Mouse (Mus musculus) lung, adult 18-20 months (tissue): Measurements from ENCODE around the gene Mtcl1.
A peak's percentile ranks its signal among the peaks of the same experiment; 100 is the strongest.

Experiments used
- DNase-seq, 2 experiments: peaks; one replicate each; pipeline ENCODE4 v3.0.0; 2022; ENCODE audit warnings: mixed read lengths in 2 of 2

Mtcl1 gene

DNA sequence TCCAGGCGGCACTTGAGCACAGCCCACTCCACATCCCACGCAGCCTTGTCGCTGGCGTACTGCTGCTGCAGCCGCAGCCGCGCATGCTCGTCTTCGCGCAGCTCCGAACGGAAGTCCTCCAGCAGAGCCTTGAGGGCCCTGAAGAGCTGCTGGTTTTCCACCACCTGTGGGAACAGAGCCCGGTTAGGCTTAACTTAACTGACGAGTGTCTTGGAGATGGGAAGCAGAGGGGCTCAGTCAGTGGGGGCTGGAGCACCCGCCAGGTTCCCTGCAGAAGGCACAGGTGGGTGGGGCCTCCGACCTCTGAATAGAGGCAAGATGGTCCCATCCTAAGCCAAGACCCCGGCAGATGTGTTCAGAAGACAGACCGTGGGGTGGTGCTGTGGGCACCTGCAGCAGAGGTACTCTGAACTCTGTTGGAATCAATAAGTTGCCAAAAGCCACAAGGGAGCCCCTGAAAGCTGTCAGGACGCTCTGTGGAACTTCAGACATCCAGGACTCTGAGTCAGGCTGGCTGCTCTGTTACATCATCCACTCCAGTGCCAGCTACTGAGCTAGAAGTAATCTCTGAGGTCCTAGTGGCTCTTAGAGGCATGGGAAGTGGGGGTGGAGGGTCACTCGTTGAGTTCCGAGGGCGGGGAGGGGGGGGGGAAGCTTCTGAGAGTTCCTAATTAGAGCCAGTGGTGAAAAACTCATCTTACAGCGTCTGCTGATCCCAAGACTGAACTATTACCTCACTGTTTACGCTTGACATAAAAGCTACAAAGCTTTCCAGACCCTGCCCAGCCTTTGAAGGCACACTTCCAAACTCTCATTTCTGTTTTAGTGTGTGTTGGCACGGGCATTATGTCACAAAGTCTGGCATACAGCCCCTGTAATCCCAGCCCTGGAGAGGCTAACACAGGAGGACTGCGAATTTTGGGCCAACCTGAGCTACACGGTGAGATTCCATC, 91.2 kb downstream of the Mtcl1 start:
- DNase-seq = peak; percentile 71 to 82

DNA sequence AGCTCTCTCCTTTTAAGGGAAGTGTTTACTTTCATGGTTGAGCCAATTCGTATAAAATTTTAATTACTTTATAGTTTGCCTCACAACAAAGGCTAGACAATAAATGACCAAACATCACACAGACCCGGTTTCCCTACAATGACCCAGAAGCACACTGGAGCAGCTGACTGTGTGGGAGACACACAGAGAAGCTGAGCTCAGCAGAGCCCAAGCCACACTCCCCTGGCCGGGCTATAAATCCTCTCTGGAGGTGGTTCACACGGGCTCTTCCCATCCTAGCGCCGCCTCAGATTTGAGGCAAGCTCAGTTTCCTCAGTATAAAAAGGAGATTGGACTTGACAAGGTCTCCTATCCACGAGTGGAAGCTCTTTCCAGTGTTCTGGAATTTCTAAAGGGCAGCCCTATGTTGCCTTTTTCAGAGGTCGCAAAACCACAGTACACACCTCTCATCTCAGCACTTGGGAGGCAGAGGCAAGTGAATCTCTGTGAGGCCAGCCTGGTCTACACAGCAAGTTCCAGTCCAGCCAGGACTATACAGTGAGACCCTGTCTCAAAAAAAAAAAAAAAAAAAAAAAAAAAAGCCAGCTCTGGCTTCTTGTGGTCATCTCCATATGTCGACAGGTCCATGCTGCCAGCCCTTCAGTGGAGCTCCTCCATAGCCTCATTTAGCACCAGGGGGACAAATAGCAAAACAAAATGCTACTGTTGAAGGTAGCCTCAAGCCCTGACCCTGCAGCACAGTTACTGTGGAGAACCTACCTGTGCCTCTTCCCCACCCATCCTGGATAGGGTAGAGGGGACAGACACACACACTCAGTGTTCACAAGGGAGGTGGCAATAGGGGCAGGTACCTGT, 92.2 kb downstream of the Mtcl1 start:
- no peak for DNase-seq

DNA sequence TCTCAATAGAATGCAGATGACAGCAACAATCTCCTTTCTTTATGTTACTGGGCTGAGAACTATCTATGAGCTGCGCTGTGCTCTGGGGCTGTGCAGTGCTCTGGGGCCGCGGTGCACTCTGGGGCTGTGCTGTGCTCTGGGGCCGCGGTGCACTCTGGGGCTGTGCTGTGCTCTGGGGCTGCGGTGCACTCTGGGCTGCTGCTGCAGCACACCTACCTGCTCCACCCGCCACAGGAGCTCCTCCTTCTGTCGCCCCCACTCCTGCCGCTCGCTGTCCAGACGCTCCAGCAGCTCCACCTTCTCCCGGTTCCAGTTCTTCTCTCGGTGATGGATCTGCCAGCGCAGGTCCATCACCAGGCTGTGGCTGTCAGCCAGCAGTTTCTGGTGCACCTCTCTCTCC, 95.6 kb downstream of the Mtcl1 start:
- no peak for DNase-seq

DNA sequence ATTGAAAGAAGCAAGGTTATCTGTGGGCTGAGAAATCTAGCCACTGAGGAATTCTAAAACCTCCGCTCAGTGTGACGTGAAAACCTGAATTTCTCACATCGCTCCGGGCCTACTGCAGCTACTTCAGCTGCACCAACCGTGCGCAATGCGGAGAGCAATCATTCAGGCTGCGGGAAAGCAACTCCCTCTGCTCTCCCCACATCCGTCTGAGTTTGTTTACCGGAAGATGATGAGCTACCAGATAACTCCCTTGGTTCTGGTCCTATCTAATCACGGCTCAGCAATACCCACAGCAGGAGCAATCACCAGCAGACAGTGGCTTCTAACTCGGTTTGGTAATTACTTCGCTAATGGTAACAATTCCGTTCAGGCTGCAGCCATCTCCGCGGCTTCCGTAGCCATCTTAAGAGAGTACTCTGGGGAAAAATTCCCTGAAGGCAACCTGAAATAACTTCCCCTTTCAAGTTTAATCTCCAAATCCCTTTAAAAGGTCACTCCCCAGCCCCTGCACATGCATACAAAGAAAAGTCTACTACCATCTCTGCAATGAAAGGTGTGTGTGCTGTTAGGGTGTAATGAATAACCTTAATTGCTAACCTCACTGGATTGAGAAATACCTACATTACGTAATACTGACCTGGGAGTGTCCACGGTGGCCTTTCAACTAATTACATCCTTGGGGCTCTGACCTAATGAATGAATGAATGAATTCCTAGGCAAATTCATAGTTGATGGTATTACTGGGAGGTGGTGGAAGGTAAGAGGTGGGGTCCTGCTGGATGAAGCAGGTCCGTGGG, 96.5 kb downstream of the Mtcl1 start:
- DNase-seq = no peak

DNA sequence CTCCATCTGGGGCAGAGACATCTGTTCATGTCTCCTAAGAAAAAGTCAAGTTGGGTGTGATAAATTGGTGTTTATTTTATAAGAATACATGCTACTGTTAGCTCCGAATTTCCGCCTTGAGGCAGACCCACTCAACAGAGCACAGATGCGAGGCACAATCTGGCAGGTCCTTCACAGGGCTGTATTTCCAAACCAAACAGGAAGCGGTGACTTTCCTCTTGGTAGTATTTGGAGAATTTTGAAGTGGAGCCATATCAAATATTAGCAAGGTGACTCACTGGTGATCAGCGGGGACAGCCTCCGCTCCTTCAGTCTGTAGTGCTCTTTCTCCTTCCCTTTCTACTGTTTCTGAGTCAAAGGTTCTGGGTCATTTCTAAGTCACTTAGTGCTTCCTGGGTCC, 97.3 kb downstream of the Mtcl1 start:
- DNase-seq = peak; percentile 79 to 87

DNA sequence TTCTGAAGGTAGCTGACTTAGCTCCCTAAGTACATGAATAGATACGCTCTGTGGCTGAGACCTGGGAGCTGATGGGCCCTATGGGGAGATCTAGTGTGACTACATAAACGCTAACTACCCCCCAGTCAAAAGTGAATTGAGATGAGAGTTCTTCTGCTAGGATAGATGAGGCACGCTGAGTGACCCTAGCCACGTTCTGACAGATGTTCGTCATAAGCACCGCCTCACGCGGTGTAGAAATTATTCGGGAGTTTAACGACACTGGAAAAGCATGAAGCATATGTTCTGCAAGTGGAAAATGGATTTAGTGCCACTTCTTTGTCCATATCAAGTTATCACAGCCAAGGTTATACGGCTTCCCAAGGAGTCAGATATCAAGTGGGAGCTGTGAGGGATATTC, 98.9 kb downstream of the Mtcl1 start:
- DNase-seq = no peak

DNA sequence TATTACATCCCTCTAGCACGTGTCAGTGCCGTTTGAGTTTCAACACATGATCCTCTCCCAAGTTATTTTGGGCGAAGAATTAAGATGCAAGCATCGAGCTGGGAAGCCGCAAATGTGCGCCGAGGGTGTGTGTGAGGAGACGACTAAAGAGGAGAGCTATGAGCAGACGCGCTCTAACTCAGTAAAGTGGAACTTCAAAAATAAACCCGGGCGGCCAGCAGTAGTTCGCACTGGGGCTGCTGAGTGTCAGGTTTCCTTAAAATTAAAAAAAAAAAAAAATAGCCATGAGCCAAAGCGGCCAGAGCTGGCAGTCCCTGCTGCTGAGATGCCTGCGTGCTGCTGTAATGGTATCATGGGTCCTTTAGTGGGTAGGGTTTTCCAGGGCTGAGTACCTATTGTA, 99.4 kb downstream of the Mtcl1 start:
- no peak for DNase-seq

DNA sequence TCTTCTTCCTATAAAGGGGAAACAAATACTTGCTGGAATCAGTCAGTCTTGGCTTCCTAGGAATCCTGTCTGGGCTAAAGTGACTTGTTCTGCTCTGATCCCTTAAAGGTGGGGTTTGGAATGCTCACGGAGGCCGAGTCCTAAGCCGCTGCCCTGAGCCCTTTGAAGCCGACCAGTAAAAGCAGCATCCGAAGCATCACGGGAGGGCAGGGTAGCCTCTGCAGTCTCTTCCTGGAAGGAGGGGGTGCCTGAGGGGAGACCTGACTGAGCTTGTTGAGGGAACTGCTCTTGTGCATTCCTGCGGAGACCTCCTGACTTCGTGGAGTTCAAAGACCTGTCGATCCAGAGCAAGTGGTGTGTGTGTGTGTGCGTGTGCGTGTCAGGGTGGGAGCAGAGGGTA, 103.2 kb downstream of the Mtcl1 start:
- DNase-seq = no peak

DNA sequence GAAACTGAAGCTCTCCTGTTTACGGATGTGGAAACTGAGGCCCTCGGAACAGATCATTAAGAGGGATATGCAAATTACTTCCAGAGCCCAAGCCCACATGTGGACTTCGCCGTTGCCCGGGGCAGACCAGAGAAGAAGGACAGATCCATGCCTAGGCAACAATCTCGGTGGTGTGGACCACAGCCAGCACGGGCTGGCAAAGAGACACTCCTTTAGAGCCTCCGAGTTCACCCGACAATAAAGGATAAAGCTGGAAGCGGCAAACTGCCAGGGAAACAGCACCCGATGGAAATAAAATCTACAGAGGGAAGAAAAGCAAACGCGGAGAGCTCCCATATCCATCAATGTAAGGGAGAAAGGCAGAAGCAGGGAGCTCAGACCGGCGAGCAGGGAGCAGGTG, 103.9 kb downstream of the Mtcl1 start:
- DNase-seq = no peak

DNA sequence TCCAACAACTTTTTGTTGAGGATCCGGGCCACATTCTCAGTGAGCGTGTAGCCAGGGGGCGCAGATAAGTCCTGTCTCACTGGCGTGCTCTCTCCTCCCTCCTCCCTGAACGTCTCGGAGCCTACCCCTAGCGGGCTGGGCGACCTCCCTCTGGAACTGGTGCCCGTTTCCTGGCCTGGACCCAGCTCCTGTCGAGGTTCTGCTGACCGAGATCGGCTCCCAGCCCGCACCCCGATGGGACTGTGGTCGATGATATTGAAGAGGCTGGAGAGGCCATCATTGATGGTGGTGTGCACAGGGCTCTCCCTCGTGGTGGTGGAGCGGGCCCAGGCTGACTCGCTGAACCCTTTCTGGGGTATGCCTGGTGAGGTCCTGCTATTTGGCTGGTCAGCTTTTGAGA, 106.6 kb downstream of the Mtcl1 start:
- DNase-seq = no peak

DNA sequence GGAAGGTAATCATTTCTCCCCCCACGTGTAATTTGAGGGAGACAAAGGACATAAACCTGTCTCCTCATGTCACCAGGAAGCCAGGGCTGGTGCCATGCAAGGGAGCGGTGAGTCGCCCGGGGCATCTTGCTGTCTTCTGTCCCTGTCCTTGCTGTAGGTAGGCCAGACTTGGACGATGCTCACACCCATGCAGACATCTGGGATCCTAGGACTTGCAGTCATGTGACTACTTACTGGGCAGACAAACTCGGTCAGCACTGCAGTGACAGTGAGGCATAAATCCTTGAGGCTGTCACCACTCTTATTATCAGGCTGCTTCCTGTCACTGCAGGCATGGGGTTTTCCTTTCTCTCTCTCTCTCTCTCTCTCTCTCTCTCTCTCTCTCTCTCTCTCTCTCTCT, 107.9 kb downstream of the Mtcl1 start:
- no peak for DNase-seq

DNA sequence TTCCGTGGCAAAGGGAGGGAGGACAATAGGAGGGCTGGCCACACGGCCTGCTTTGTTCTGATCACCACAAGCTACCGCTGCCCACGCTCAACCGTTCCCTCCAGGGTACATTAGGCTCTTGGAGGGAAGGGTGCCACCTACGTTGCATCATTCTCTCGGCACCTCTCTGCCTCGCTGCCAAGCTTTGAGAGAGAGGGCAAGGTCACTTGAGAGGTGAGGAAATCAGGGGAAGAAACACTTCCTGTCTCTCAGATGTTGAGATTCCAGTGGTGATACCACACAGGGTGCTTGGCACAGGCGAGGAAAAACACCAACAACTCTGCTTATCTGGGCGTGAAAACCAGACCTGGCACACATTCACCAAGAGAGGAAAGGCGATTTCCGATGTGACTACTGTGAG, 108.8 kb downstream of the Mtcl1 start:
- peak; percentile 74 to 85 for DNase-seq

DNA sequence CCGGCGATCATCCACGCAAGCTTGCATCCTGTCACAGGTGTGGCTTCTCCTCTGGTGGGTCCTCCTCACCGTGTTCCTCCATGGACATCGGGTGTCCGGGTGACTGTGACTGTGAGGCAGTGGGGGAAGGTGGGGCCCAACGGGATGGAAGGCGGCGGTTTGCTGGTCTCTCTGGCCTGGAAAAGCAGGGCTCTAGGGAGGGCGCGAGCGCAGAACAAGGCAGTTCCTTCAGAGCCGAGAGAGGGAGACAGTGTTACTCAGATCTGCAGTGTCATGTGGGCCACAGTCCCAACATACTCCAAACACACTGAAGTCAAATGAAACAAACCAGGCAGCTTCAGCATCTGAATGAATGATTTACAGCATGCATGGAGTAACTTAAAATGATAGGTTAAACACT, 111.6 kb downstream of the Mtcl1 start:
- DNase-seq = no peak

DNA sequence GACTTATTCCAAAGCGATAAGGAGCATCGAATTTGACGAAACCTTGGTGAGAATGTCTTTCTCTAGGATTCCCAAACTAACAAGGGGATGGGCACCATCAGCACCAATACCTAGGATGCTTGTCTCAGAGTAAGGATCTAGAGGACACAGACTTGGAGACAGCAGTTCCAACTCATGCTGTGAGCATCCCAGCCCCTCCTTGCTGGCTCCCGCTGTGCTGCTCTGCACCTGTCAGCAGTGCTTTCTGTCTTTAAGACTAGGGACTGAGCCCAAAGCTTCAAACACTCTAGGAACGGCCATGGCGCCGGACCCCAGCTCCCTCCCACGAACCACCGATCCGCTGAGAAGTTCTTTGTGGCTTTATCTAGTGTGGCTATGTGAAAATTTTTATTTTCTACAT, 114.0 kb downstream of the Mtcl1 start:
- no peak for DNase-seq

DNA sequence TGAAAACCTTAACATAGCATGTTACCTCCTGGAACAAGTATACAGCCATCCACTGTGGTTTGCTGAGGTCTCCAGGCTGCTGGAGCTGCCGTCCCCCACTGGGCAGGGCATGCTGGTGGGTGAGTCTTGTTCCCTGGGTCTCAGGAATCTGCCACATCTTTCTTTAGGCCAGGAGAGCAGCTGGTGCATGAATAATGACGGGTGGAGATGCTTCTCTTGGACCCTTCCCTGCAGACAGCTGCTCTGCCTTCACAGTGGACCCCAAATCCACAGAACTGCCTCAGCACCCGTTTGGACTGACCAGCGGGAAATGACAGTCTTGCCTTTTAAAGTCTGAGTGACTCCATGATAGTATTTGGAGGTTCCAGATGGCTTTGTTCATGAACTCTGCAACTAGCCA, 114.7 kb downstream of the Mtcl1 start:
- DNase-seq = no peak

DNA sequence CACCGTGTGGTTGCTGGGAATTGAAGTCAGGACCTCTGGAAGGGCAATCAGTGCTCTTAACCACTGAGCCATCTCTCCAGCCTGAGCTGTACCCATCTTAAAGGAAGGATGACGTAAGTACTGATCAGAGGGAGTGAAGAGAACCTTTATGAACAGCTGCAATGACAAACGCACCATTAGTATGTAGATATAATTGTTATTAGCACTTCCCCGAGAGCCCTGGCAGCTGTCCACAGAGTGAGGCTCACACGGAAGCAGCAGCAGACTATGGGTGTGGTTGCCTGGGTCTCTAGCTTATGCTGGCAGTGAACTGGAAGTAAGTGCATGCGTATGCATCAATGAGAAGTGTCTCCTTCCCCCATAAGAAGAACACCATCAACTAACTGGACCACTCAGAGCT, 118.3 kb downstream of the Mtcl1 start:
- DNase-seq = no peak

DNA sequence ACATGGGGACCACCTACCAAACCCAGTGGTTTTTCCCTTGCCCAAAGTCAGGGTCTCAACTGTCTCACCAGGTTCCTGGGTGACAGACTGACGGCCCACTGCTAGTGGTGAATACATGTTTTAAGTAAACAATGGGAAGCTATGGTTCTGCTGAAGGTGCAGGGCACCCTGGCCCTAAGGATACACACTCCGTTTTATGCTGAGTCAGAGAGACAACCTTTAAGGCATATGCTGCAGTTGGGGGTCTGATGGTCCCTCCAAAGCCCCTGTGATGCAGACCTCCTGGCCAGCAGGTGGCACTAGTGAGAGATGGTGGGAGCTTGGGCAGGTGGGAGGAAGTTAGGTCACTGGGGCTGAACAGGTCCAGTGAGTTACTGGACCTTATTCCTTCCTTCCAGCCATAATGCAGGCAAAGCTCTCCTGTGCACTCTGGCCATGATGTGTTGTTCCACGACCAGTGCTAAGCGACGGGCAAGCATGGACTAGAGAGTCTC, 123.0 kb downstream of the Mtcl1 start:
- no peak for DNase-seq

DNA sequence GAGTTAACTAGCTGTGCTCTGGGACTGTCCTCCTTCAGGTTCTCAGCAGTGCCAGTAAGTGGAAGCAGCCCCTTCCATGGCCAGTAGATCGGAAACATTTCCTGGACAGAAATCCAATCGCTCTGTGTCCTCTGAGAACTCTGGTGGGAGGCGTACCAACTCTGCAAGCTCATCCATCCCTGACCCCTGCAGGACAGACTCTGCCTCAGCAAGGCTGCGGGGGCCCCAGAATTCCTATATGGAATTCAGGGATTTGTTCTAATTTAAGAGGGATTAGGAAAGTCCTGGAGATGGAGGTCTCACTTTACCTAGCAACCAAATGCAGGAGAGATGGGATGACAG, 123.4 kb downstream of the Mtcl1 start:
- DNase-seq = no peak

DNA sequence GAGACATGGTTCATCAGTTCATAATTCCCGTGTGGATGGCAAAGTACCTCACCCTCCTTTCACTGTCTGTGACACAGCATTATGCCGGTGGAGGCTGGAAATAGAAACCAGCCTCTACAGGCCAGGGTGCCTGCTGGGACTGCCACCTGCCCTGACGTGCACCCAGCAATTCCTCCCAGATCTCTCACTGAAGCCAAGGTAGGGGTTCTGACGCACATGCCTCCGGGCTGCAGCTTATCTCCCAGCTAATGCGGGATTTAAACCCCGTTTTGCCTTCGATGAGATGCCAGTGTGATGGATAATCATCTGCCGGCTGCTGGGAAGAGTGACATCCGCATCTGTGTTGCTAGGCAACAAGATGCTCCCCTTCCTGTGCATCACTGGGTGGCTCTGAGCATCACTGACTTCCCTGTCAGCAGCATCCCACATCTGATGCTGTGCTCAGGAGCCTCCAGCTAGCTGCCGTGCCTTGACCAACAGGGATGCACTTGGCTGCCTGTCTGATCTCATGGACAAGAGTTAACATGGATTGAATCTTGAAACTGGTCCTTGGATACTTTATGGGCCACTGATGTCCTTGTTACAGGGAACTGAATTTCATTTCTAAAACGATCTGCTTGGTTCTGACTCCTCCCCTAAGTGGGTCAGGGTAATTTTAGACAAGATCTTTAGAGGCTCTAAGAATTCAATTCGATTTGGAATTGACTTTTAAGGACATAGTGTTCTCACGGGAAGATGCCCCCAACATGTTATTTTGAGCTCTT, 123.9 kb downstream of the Mtcl1 start:
- no peak for DNase-seq

DNA sequence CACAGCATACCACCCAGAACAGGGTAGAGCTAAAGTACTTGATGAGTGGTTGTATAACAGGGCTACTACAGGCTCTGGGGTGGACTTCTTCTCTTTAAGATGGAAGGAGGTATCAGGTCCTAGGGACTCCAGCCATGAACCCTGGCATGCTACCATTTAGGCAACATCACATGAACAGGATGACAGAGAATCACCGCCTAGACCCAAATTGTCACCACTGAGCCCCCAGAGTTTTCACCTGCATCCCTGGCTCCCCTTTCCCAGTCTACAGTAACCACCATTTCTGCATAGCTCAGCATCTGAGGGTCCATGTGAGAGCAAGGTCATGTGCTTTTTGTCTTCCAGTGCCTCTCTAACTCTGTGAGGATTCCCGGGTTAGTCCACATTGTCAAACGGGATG, 124.7 kb downstream of the Mtcl1 start:
- DNase-seq = no peak

DNA sequence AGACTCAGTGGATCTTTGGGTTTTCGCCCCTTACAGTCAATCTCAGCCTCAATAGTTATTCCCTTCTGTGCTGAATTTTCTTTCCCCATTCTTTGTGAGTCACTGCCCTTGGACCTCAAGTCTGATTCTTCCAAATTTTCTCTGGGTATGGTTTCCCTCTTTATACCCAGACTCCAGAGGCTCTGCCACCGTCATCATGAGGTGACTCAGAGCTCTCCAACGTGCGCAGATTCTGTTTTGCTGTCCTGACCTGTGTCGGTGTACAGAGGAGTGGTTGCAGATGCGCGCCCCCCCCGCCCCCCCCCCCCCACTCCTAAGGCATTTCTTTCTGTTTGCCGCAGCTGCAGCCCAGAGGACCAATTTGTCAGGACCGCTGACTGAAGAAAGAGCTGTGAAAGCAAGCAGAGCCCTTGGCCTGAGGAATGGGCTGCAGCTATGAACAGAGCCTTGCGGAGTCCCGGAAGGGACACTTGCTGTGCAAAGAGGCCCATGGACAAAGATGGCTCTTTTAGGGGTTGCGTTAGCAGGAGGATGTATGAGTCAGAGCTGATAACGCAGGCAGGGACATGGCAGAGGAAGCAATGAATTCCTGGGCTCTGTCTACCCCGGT, 126.8 kb downstream of the Mtcl1 start:
- no peak for DNase-seq

DNA sequence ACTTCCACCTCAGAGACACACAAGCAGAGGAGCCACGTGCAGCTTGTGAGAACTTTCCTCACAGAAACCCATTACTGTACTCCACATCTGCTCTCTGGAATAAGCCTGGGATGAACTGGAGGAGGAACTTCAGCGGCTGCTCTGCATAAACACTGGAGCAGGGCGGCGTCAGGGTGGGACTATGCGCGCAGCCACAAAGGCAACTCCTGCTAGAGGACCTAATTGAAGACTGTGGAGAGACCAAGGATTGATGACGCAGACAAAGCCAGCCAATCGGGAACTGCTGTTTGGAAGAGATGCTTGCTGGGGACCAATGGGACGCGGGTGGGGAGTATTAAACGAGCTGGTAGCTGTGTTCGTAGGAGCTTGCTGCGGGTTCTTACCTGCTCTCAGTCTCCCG, 127.6 kb downstream of the Mtcl1 start:
- DNase-seq = no peak
